Mouse (Mus musculus) lung, postnatal 0 days (tissue): ENCODE data around the gene Lrp10.

Source experiments
- CTCF ChIP-seq: IDR thresholded peaks from 2 replicates; pipeline ENCODE4 v1.5.1; 2016; ENCODE audit warnings: antibody characterized with exemption, mild to moderate bottlenecking
- EP300 ChIP-seq: IDR thresholded peaks from 2 replicates; pipeline ENCODE4 v1.6.1; 2016; ENCODE audit warnings: antibody characterized with exemption, mild to moderate bottlenecking, control low read depth

GRCm38 (mm10) chr14:54481402-54481801, 17.5 kb downstream of the Lrp10 start:
- no peak for TF ChIP-seq CTCF
- TF ChIP-seq EP300: no peak
